Mouse (Mus musculus): ENCODE measurements around the gene Bcl11b.

Bcl11b gene

GRCm38 (mm10) chr12:107934831-107935437, 68.5 kb downstream of the Bcl11b start:
- DNase-seq (ENCODE audit: low spot score), result no peak

GRCm38 (mm10) chr12:107932140-107932539, 71.3 kb downstream of the Bcl11b start:
- no peak for DNase-seq (ENCODE audit: low spot score)

- DNase-seq (ENCODE audit: low spot score), result no peak
These were observed 71.9 kb downstream of the Bcl11b start for GRCm38 (mm10) chr12:107931476-107931875.

GRCm38 (mm10) chr12:107930611-107931350, 72.6 kb downstream of the Bcl11b start:
- no peak for DNase-seq (ENCODE audit: low spot score)

- DNase-seq (ENCODE audit: low spot score), result no peak
These were observed 74.5 kb downstream of the Bcl11b start for GRCm38 (mm10) chr12:107928905-107929304.

GRCm38 (mm10) chr12:107928464-107928901, 74.9 kb downstream of the Bcl11b start:
- no peak for DNase-seq (ENCODE audit: low spot score)

- no peak for DNase-seq (ENCODE audit: low spot score)
These were observed 75.4 kb downstream of the Bcl11b start for GRCm38 (mm10) chr12:107927961-107928431.

GRCm38 (mm10) chr12:107926074-107926855, 77.1 kb downstream of the Bcl11b start:
- no peak for DNase-seq (ENCODE audit: low spot score)

GRCm38 (mm10) chr12:107924696-107925095, 78.7 kb downstream of the Bcl11b start:
- no peak for DNase-seq (ENCODE audit: low spot score)

- DNase-seq (ENCODE audit: low spot score), result no peak
These were observed 79.4 kb downstream of the Bcl11b start for GRCm38 (mm10) chr12:107923963-107924362.

GRCm38 (mm10) chr12:107922180-107922579, 81.2 kb downstream of the Bcl11b start:
- DNase-seq (ENCODE audit: low spot score), result no peak

GRCm38 (mm10) chr12:107921566-107921965, 81.8 kb downstream of the Bcl11b start:
- no peak for DNase-seq (ENCODE audit: low spot score)

- no peak for DNase-seq (ENCODE audit: low spot score)
These were observed 82.2 kb downstream of the Bcl11b start for GRCm38 (mm10) chr12:107921154-107921553.

GRCm38 (mm10) chr12:107920716-107921115, 82.7 kb downstream of the Bcl11b start:
- DNase-seq (ENCODE audit: low spot score), result no peak

GRCm38 (mm10) chr12:107920076-107920475, 83.3 kb downstream of the Bcl11b start:
- no peak for DNase-seq (ENCODE audit: low spot score)

GRCm38 (mm10) chr12:107918779-107919178, 84.6 kb downstream of the Bcl11b start:
- no peak for DNase-seq (ENCODE audit: low spot score)

GRCm38 (mm10) chr12:107916008-107916407, 87.4 kb downstream of the Bcl11b start:
- no peak for DNase-seq (ENCODE audit: low spot score)

- no peak for DNase-seq (ENCODE audit: low spot score)
These were observed 88.0 kb downstream of the Bcl11b start for GRCm38 (mm10) chr12:107915396-107915795.

GRCm38 (mm10) chr12:107908826-107909225, 94.6 kb downstream of the Bcl11b start:
- no peak for DNase-seq (ENCODE audit: low spot score)

- no peak for DNase-seq (ENCODE audit: low spot score)
These were observed 98.1 kb downstream of the Bcl11b start for GRCm38 (mm10) chr12:107905333-107905732.

- no peak for DNase-seq (ENCODE audit: low spot score)
These were observed 98.9 kb downstream of the Bcl11b start for GRCm38 (mm10) chr12:107904457-107904856.

GRCm38 (mm10) chr12:107903949-107904348, 99.5 kb downstream of the Bcl11b start:
- no peak for DNase-seq (ENCODE audit: low spot score)

GRCm38 (mm10) chr12:107891449-107891848, 112.0 kb downstream of the Bcl11b start:
- DNase-seq (ENCODE audit: low spot score), result no peak

Data from spleen, adult 12 weeks (tissue).